Mouse (Mus musculus): ENCODE data around the gene Mctp2. TPM values are rescaled to one million over a fixed set of nuclear protein-coding genes. Genes with fewer than 3 reads are reported as not detected.

The Mctp2 gene
- 4.5 and 4.9 TPM in 2 replicates for polyA plus RNA-seq (2012; rRNA removed)

DNA sequence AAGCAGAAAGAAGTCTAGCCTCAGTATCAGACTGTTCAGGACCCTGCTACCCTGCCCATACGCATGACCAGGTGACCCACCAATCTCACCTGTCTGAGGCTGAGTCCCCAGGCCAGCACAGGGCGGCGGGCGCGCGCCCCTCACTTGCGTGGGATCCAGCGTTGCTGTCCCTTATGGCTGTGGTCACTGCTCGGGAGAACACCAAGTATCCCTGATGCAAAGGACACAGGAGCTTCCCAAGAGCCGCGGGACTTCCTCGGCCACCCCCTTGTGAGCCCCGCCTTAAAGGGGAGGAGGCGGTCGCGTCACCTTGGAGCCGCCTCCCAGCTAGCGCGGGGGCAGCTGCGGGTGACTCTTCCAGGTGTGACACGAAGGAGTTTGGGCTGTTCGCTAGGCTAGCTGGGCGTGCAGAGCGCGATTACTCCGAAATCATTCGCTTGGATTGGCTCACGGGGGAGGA is at the start of gene Mctp2:
Gene Mctp2 (minus strand): TSS at position 227 of the 460 bp plus-strand sequence.
- DNase-seq (ENCODE audit: low spot score), result peak; percentile 72

DNA sequence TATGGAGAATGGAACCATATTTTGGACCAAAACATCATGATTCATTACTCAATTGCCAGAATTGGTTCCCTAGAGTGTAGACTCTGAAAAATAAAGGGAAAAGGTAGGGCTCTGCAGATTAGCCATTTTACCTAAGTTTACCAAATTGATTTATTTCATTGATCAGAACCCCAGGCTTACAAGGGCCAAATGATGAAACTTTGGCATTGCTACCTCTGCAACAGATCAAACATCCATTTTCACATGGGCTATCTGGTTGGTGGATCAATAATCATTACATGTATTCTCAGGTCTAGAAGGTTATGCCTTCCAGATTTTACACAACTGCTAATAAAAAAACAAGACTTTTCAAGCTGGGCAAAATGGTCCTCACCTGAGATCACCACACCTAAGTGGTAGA is 39.5 kb upstream of the Mctp2 start:
- DNase-seq (ENCODE audit: low spot score), result no peak

GRCm38 (mm10) chr7:72343751-72344150 is 37.3 kb upstream of the Mctp2 start:
- DNase-seq (ENCODE audit: low spot score), result no peak

GRCm38 (mm10) chr7:72342822-72343221 is 36.4 kb upstream of the Mctp2 start:
- no peak for DNase-seq (ENCODE audit: low spot score)

GRCm38 (mm10) chr7:72325961-72326360 is 19.6 kb upstream of the Mctp2 start:
- DNase-seq (ENCODE audit: low spot score), result peak; percentile 25

DNA sequence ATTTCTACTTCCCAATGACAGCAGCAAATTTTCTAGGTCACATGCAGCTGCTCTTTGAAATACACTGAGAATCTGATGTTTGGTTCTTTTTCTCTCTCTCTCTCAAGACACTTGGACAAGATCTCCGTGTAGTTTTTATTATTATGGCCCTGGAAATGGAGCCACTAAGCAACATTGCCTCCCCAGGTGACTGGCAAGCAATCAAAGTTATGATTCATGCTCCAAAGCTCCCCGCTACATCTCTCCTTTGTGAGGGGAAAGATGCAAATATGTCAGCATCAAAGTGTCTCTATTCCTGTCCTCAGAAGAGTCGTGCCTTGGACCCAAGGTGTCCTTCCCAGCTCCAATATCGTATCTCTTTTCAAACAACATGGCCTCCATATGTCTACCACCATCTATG is 14.5 kb upstream of the Mctp2 start:
- no peak for DNase-seq (ENCODE audit: low spot score)

DNA sequence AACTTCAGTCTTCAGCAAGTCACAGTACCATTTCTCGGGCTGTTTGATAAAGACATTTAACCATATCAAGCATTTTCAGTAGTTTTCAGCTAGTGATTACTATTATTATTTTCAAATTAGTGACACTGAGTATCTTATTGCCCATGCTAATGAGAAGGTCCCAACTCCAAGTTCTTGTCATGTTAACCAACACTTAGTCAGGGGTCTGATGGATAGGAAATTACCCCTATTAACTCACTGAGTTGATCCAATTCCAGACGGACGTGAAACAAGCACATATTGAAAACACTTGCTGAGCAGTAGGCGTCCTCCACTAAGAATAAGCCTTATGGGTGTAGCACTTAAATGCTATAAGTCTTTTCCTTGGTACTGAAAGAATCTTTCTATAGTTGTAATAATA is 14.0 kb upstream of the Mctp2 start:
- DNase-seq (ENCODE audit: low spot score), result no peak

DNA sequence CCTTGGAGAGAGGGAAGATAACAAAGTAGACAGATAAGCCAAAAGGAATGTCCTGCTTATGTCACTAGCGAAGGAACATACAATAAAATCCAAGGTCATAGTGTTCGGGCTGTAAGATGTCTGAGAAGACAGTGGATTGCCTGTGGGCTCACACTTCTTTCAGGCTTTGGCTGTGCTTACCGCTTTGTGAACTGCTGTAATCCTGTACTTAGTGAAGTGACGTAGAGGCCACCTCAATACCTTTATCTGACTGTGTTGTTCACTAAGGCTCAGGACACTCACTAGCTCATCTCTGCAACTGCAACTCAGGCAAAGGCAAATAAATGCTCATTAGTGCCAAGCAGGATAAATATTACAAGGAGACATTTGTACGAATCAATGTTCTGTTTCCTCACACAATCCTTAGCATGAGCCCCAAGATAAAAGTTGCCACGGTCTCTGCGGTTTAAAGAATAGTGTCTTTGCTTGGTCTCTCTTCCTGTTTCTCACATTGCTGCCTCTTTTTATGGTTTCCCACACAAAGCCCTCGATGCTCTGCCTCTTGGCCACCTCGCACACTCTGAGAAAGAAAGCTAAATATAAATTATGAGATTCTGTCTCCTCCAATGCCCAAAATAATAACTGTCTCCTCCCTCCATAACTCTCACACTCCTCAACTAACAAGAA is 8.1 kb upstream of the Mctp2 start:
- DNase-seq (ENCODE audit: low spot score), result no peak

GRCm38 (mm10) chr7:72313908-72314307 is 7.5 kb upstream of the Mctp2 start:
- no peak for DNase-seq (ENCODE audit: low spot score)

DNA sequence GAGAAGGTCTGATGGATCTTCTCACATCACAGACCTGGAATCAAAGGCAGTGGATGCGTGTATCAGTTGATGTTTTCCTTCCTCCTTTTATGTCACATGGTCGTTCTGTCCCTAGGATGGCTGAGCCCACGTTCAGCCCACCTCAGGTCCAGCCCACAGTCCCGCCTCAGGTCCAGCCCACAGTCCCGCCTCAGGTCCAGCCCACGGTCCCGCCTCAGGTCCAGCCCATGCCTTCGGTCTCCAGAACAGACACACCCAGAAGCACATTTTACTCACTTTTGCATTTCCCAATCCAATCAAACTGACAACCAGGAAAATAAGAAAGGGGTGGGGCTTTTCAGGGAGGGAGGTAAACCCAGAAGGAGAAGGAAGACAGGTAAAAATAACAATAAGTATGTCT is 5.2 kb upstream of the Mctp2 start:
- no peak for DNase-seq (ENCODE audit: low spot score)

- no peak for DNase-seq (ENCODE audit: low spot score)
Observed at GRCm38 (mm10) chr7:72308078-72308477, 1.7 kb upstream of the Mctp2 start.

- no peak for DNase-seq (ENCODE audit: low spot score)
Observed at GRCm38 (mm10) chr7:72306847-72307246, 439 bp upstream of the Mctp2 start.

GRCm38 (mm10) chr7:72305971-72306370 is 437 bp downstream of the Mctp2 start:
- DNase-seq (ENCODE audit: low spot score), result peak; percentile 24

- DNase-seq (ENCODE audit: low spot score), result no peak
Observed at GRCm38 (mm10) chr7:72301667-72302066, 4.7 kb downstream of the Mctp2 start.

DNA sequence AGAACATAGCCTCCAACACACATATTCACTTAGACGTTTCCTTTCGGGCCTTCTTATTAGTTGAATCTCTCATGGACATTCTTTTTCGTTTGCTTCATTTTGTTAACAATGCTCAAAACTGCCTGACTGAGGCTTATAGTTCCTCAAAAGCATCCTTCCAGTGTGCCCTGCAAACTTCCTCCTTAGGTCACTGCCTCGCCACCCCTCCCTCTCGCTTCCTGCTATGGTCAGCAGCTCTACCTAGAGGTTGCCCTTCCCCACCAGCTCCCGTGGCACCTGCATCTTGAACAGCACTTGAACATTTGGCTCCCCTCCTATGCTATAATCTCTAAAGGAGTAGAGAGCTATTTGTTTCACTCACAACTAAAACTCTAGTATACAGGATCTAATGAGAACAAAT is 6.7 kb downstream of the Mctp2 start:
- DNase-seq (ENCODE audit: low spot score), result no peak

DNA sequence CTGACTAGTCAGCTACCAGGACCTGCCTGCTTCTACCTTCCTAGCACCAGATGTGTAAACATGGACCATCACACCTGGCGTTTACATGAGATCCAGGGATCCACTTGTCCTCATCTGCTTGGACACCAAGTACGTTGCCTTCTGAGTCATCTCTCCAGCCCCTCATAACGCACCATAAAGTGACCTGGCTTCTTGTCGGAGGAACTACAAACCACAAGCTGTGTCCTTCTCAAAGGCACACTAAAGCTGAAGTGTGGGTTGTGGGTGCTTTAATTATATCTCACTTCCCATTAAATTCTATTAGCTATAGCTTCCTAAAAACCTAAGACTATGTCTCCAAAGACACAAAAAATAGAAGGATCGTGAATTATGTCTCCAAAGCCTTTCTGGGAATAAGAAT is 9.4 kb downstream of the Mctp2 start:
- no peak for DNase-seq (ENCODE audit: low spot score)

GRCm38 (mm10) chr7:72296171-72296570 is 10.2 kb downstream of the Mctp2 start:
- DNase-seq (ENCODE audit: low spot score), result no peak

DNA sequence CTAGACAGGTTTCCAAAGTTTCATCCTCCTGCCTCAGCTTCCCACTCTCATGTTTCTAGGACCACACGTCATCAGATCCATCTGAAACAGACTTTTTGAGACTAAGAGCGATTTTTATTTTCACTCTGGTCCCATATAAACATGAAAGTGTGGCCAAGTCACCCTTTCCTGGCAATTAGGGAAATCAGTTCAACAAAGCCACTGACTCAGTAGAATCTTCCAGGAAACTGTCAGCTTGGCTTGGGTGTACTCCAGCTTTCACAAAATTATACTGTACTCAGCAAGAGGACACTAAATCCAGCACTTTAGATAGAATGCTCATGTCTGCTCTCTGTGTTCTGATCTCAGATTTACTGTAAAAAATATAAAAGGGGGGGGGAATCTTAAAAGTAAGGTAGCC is 11.5 kb downstream of the Mctp2 start:
- DNase-seq (ENCODE audit: low spot score), result no peak

GRCm38 (mm10) chr7:72293784-72294538 is 12.4 kb downstream of the Mctp2 start:
- no peak for DNase-seq (ENCODE audit: low spot score)

- no peak for DNase-seq (ENCODE audit: low spot score)
Observed at GRCm38 (mm10) chr7:72292232-72292913, 14.0 kb downstream of the Mctp2 start.

DNA sequence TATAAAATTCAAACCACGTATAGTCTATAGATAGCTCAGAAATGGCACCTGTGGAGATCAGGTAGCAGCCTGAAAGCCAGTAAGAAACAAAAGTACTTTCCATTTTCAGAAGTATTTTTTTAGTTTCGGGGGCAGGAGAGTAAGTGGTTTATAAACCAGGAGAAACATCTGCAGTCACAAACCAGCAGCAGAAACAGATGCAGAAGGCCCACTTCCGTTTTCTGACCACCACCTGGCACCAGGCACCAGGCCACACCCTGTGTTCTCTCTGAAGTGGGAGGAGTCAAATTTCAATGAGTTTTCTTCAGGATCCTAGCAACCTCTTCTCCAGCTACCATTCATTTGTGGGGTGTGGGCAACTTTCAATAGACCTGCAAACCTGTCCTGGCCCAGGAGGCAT is 25.7 kb downstream of the Mctp2 start:
- DNase-seq (ENCODE audit: low spot score), result no peak

DNA sequence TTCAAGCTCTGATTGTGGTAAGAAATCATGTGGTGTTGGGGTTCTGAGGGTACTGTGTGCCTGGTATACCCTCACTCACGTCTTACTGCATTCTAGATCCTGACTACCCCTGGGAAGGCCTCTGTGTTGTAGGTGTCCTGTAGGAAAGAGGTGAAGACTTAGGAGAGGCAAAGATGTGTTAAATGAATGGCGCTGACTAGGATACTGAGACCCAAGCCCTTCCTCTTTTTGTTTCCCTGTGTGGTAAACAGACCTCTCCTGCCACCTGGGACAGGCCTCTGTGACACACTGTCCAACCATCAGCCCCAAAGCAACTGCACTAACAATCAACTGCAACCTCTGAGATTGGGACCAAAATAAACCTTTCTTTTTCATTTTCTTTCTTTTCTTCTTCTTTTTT is 28.0 kb downstream of the Mctp2 start:
- no peak for DNase-seq (ENCODE audit: low spot score)

DNA sequence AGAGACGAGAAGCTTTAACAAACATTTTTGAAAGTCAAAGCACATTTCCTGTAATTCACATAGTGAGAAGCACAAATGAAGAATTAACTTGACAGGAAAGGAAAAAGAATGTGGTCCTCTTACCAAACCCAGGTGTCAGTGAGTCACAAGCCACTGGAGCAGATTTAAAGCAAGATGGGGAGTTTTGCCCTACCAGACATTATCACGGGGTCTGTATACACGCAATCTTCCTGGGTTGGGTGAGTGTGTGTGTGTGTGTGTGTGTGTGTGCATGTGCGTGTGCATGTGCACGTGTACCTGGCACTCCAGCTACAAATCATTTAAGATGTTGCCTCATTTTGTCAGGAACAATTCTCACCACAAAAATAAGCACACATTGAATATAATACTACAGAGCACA is 30.9 kb downstream of the Mctp2 start:
- DNase-seq (ENCODE audit: low spot score), result no peak

Data from urinary bladder, adult 2 months (tissue).